Mouse (Mus musculus) limb, embryonic 14.5 days (tissue): Measurements from ENCODE around the gene Cntn6. TPM values are rescaled to one million over a fixed set of nuclear protein-coding genes. Genes with fewer than 3 reads are reported as not detected.

ENCODE experiments used
- ATAC-seq: fragments of 200-750 bp; cut with Nextera tagmentation; 2 replicates; pipeline ENCODE4 v1.8.0; 2017; ENCODE audit warnings: low read depth, moderate number of reproducible peaks, moderate TSS enrichment; ENCODE audit not compliant: low FRiP score
- DNase-seq: peaks from one replicate; pipeline ENCODE4 v3.0.0-alpha.2; 2015; ENCODE audit warnings: low spot score
- H3K27ac ChIP-seq: fragments of 300-500 bp; sonication (generic); replicated peaks from 2 replicates; pipeline ENCODE4 v1.5.1; 2014; ENCODE audit warnings: low read depth, mild to moderate bottlenecking, low read length, moderate library complexity, mixed read lengths
- H3K27me3 ChIP-seq: fragments of 300-500 bp; sonication (generic); 2 replicates; pipeline ENCODE4 v1.6.1; 2014; ENCODE audit warnings: low read length, mixed read lengths; ENCODE audit not compliant: control insufficient read depth, insufficient read depth
- H3K36me3 ChIP-seq: fragments of 300-500 bp; sonication (generic); 2 replicates; pipeline ENCODE4 v1.6.1; 2014; ENCODE audit warnings: mild to moderate bottlenecking, low read length, moderate library complexity, mixed read lengths; ENCODE audit not compliant: control insufficient read depth, insufficient read depth
- H3K4me1 ChIP-seq: fragments of 300-500 bp; sonication (generic); 2 replicates; pipeline ENCODE4 v1.6.1; 2014; ENCODE audit warnings: antibody characterized with exemption, low read length, mixed read lengths; ENCODE audit not compliant: control insufficient read depth, insufficient read depth
- H3K4me2 ChIP-seq: fragments of 300-500 bp; sonication (generic); replicated peaks from 2 replicates; pipeline ENCODE4 v1.6.1; 2014; ENCODE audit warnings: low read depth, mild to moderate bottlenecking, low read length, moderate library complexity; ENCODE audit not compliant: severe bottlenecking
- H3K4me3 ChIP-seq: fragments of 300-500 bp; sonication (generic); replicated peaks from 2 replicates; pipeline ENCODE4 v1.5.1; 2014; ENCODE audit warnings: low read length
- H3K9ac ChIP-seq: fragments of 300-500 bp; sonication (generic); 2 replicates; pipeline ENCODE4 v1.6.1; 2014; ENCODE audit warnings: mild to moderate bottlenecking, low read depth, low read length, moderate library complexity; ENCODE audit not compliant: severe bottlenecking
- H3K9me3 ChIP-seq: fragments of 300-500 bp; sonication (generic); 2 replicates; pipeline ENCODE4 v1.6.1; 2016; ENCODE audit warnings: low read length; ENCODE audit not compliant: control insufficient read depth
- POLR2A ChIP-seq: fragments of 200-500 bp; IDR thresholded peaks from 2 replicates; pipeline ENCODE4 v1.8.0; 2012; ENCODE audit warnings: inconsistent platforms, mild to moderate bottlenecking, moderate library complexity, borderline replicate concordance; ENCODE audit not compliant: insufficient read depth, insufficient read length; ENCODE audit errors: extremely low read depth
- WGBS: fragments of 180-500 bp; shearing (Covaris S2); extraction: QIAGEN DNeasy Blood & Tissue Kit; methylation state at CpG from one replicate; pipeline ENCODE4 v1.1.7; 2014; 5-methylcytosine and 5-hydroxymethylcytosine counted together
- polyA plus RNA-seq, 2 experiments: library from polyadenylated mRNA; depleted of rRNA in 1 of 2; stranded (reverse) in 1 of 2; unstranded in 1 of 2; fragments of >200 nt; fragmentation: Nextera tagmentation in 1 of 2; extraction: Ambion mirVana in 1 of 2; gene quantifications; 2 replicates each; pipeline versions ENCODE4 v1.2.1 to v1.2.3; 2012 to 2014

Cntn6 gene
- 0.46 and 0.64 TPM in 2 replicates for polyA plus RNA-seq (2012; rRNA removed)
- 0.56 and 0.61 TPM in 2 replicates for polyA plus RNA-seq (2014; fragmentation: Nextera tagmentation; extraction: Ambion mirVana)

- no peak within 1 kb of the TSS for H3K9ac ChIP-seq
- ATAC-seq (peak; percentile 62), DNase-seq (peak; percentile 19)
- H3K4me3 ChIP-seq: 0 out of 2 replicates have a peak within 1 kb of the TSS, but pooled peaks have one; percentile 4
- 44% methylated on average over 11 of the region's 11 CpGs for WGBS
- no peak for TF ChIP-seq POLR2A
- no peaks in the 10 kb centered on the region for H3K36me3 ChIP-seq
- no peaks in the 10 kb centered on the region for H3K27me3 ChIP-seq
- H3K27ac ChIP-seq: no peak within 1 kb of the TSS
- no peaks in the 10 kb centered on the region for H3K9me3 ChIP-seq
- no peaks in the 10 kb centered on the region for H3K4me1 ChIP-seq
- no peak within 1 kb of the TSS for H3K4me2 ChIP-seq
Measured at GRCm38 (mm10) chr6:104492490-104493431, at the start of gene Cntn6. Gene Cntn6 (plus strand): TSS chr6:104492790.

- TF ChIP-seq POLR2A: no peak
- H3K9me3 ChIP-seq: no peaks in the 10 kb centered on the region
- ATAC-seq: no peak
Measured at GRCm38 (mm10) chr6:104443731-104444130, 48.9 kb upstream of the Cntn6 start.

DNA sequence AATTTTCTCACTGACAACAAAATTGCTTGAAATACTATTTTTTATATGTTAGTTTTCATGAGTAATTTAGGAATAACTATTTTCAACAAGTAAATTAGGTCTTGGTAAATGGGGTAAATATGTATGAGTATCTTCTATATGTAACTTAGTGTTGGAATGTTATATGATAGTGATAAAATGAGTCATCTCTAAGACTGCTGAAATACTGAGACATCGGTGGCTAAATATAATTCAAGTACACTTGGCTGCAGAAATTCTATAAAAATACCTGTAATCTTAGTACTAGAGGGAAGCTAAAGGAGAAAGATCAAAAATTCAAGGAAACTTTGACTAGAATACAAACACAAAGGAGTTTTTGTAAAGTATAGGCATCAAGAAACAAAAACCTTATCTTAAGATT is 21.9 kb upstream of the Cntn6 start:
- no peaks in the 10 kb centered on the region for H3K9me3 ChIP-seq
- H3K9ac ChIP-seq: no peak overlapping the region
- no peaks in the 10 kb centered on the region for H3K36me3 ChIP-seq
- no peak for DNase-seq
- H3K4me3 ChIP-seq: no peak overlapping the region
- TF ChIP-seq POLR2A: no peak
- H3K27ac ChIP-seq: no peak overlapping the region
- ATAC-seq: no peak
- H3K4me1 ChIP-seq: no peaks in the 10 kb centered on the region
- H3K4me2 ChIP-seq: no peak overlapping the region
- H3K27me3 ChIP-seq: no peaks in the 10 kb centered on the region
- 86% methylated on average over 1 of the region's 1 CpGs for WGBS

More at GRCm38 (mm10) chr6:104443731-104444130, 48.9 kb upstream of the Cntn6 start:
- H3K4me2 ChIP-seq: no peak overlapping the region
- H3K4me3 ChIP-seq: no peak overlapping the region
- no peaks in the 10 kb centered on the region for H3K4me1 ChIP-seq
- H3K9ac ChIP-seq: no peak overlapping the region
- DNase-seq: no peak
- H3K27ac ChIP-seq: no peak overlapping the region
- WGBS: 53% methylated on average over 3 of the region's 3 CpGs
- no peaks in the 10 kb centered on the region for H3K36me3 ChIP-seq
- no peaks in the 10 kb centered on the region for H3K27me3 ChIP-seq

GRCm38 (mm10) chr6:104479242-104479641 is 13.3 kb upstream of the Cntn6 start:
- TF ChIP-seq POLR2A: no peak
- Histone ChIP-seq H3K4me3 (no peak overlapping the region), H3K4me2 (no peak overlapping the region), H3K27me3 (no peaks in the 10 kb centered on the region), H3K9me3 (no peaks in the 10 kb centered on the region), H3K36me3 (no peaks in the 10 kb centered on the region), H3K9ac (no peak overlapping the region), H3K27ac (no peak overlapping the region), H3K4me1 (no peaks in the 10 kb centered on the region)
- no peak for DNase-seq
- no peak for ATAC-seq

DNA sequence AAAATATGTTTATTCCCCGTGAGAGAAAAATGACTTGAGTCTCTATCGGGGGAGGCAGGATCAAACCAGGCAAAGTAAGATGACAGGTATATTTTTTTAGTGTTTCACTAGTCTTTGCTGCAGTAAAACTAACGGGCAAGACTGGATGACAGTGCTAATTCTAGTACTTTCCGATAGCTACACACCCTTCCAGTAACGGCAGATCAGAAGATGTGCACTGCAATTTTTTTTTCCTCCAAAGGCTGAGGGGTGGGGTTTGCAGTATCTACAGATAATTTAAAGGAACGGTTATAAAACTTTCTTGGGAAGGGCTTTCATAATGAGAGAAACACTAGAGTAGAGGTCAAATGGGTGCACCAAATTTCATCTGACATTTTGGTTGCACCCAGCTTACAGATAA is 869 bp downstream of the Cntn6 start:
- Histone ChIP-seq H3K4me2 (no peak overlapping the region), H3K27me3 (no peaks in the 10 kb centered on the region), H3K4me3 (no peak overlapping the region), H3K27ac (no peak overlapping the region), H3K9me3 (no peaks in the 10 kb centered on the region), H3K9ac (no peak overlapping the region), H3K36me3 (no peaks in the 10 kb centered on the region), H3K4me1 (no peaks in the 10 kb centered on the region)
- ATAC-seq: no peak
- DNase-seq: no peak
- WGBS: 74% methylated on average over 6 of the region's 6 CpGs
- TF ChIP-seq POLR2A: no peak
